8 mouse cellular contexts compared by ENCODE assay signal in genomic region chr2:172441176-172441575, GRCm38 (mm10). TPM values are rescaled to one million over a fixed set of nuclear protein-coding genes. Genes with fewer than 3 reads are reported as not detected.
DNase-seq lines count a peak whose midpoint lies in the region; ATAC-seq and TF ChIP-seq lines count a peak whose summit lies in the region.

No protein-coding gene starts in this region.

- H3K9ac ChIP-seq in forebrain, embryonic 16.5 days (replicated peaks; ENCODE audit: low read depth, low read length) = peak overlapping the region; percentile 61
- H3K9ac ChIP-seq in limb, embryonic 15.5 days = peak overlapping the region; percentile 50

- H3K4me3 ChIP-seq in cerebellum, adult 2 months (replicated peaks; ENCODE audit: insufficient read depth, low read depth, low read length) = peak overlapping the region; percentile 96
- H3K4me3 ChIP-seq in forebrain, embryonic 16.5 days (replicated peaks; ENCODE audit: low read length) = peak overlapping the region; percentile 64
- peak overlapping the region; percentile 76 for H3K4me3 ChIP-seq in limb, embryonic 15.5 days

- H3K27ac ChIP-seq in cerebellum, adult 2 months (ENCODE audit: insufficient read depth, low read length) = no peak overlapping the region
- H3K27ac ChIP-seq in forebrain, embryonic 16.5 days (ENCODE audit: low read length) = no peak overlapping the region
- no peak overlapping the region for H3K27ac ChIP-seq in limb, embryonic 15.5 days

- no peak for TF ChIP-seq POLR2A in cerebellum, adult 2 months (IDR thresholded peaks at IDR 0.05; ENCODE audit: borderline replicate concordance, insufficient read depth, low read length)

- 31% methylated on average over 6 of the region's 6 CpGs for WGBS in cerebellum, adult 2 months
- WGBS in forebrain, embryonic 16.5 days = 32% methylated on average over 6 of the region's 6 CpGs
- 34% methylated on average over 6 of the region's 6 CpGs for WGBS in limb, embryonic 15.5 days

- no peak for DNase-seq in cerebellum, adult 2 months
- DNase-seq in cerebellum, adult 8-10 months = no peak
- DNase-seq in R1 (ENCODE audit: low read depth, low spot score) = peak; percentile 44
- DNase-seq in naive thymus-derived CD4-positive, alpha-beta T cell, adult 2 months (ENCODE audit: low read depth) = peak; percentile 26
- no peak for DNase-seq in frontal cortex, postnatal 10 days (ENCODE audit: low spot score in 2 of 2)
- no peak for DNase-seq in urinary bladder, postnatal 36 days (ENCODE audit: low spot score in 2 of 2)

- peak overlapping the region; percentile 71 for H3K4me2 ChIP-seq in forebrain, embryonic 16.5 days (ENCODE audit: low read length)
- H3K4me2 ChIP-seq in limb, embryonic 15.5 days = peak overlapping the region; percentile 82

- peaks cover 5% of the 10 kb centered on the region; the same call in 1 of the 2 replicates for H3K36me3 ChIP-seq in forebrain, embryonic 16.5 days (ENCODE audit: control insufficient read depth, insufficient read depth)
- peaks cover 16% of the 10 kb centered on the region for H3K36me3 ChIP-seq in limb, embryonic 15.5 days

- H3K27me3 ChIP-seq in cerebellum, adult 2 months (ENCODE audit: control insufficient read depth, insufficient read depth, low read length) = no peaks in the 10 kb centered on the region
- no peaks in the 10 kb centered on the region for H3K27me3 ChIP-seq in forebrain, embryonic 16.5 days (replicated peaks; ENCODE audit: control insufficient read depth, insufficient read depth, low read length)
- H3K27me3 ChIP-seq in limb, embryonic 15.5 days = no peaks in the 10 kb centered on the region

- H3K9me3 ChIP-seq in forebrain, embryonic 16.5 days (ENCODE audit: control insufficient read depth, low read length) = no peaks in the 10 kb centered on the region
- no peaks in the 10 kb centered on the region for H3K9me3 ChIP-seq in limb, embryonic 15.5 days

- no peak for TF ChIP-seq CTCF in cerebellum, adult 2 months (IDR thresholded peaks at IDR 0.05; ENCODE audit: borderline replicate concordance, insufficient read depth, low read depth, low read length)

- ATAC-seq in forebrain, embryonic 16.5 days = no peak
- ATAC-seq in limb, embryonic 15.5 days (ENCODE audit: insufficient number of reproducible peaks, low FRiP score, low TSS enrichment, low read depth) = no peak

- H3K4me1 ChIP-seq in cerebellum, adult 2 months (ENCODE audit: control insufficient read depth, insufficient read depth, low read length) = peaks cover 5% of the 10 kb centered on the region; the same call in 1 of the 2 replicates
- H3K4me1 ChIP-seq in forebrain, embryonic 16.5 days (replicated peaks; ENCODE audit: control insufficient read depth, insufficient read depth, low read length) = peaks cover 23% of the 10 kb centered on the region
- H3K4me1 ChIP-seq in limb, embryonic 15.5 days = peaks cover 18% of the 10 kb centered on the region

RNA-seq across cellular contexts. Expression of gene Rtf2, which starts 0.8 kb away (rescaled TPM):
- polyA plus RNA-seq in cerebellum, adult 2 months (2012; rRNA removed) = 81.7 and 84.4 TPM in 2 replicates
- 108 and 112 TPM in 2 replicates for polyA plus RNA-seq in forebrain, embryonic 16.5 days (2015; fragmentation: Nextera tagmentation; extraction: Ambion mirVana)
- polyA plus RNA-seq in limb, embryonic 15.5 days (2015; fragmentation: Nextera tagmentation; extraction: Ambion mirVana) = 74.7 and 79.9 TPM in 2 replicates

RNA-seq across cellular contexts. Expression of gene Gcnt7, which starts 17.2 kb away (rescaled TPM):
- polyA plus RNA-seq in cerebellum, adult 2 months (2012; rRNA removed) = not detected in 2 replicates
- 2.2 and 2.8 TPM in 2 replicates for polyA plus RNA-seq in forebrain, embryonic 16.5 days (2015; fragmentation: Nextera tagmentation; extraction: Ambion mirVana)
- 1.5 and 1.7 TPM in 2 replicates for polyA plus RNA-seq in limb, embryonic 15.5 days (2015; fragmentation: Nextera tagmentation; extraction: Ambion mirVana)

RNA-seq across cellular contexts. Expression of gene Fam209, which starts 31.1 kb away (rescaled TPM):
- polyA plus RNA-seq in cerebellum, adult 2 months (2012; rRNA removed) = not detected in 2 replicates
- polyA plus RNA-seq in forebrain, embryonic 16.5 days (2015; fragmentation: Nextera tagmentation; extraction: Ambion mirVana) = 0.43 TPM in 1 of 2 replicates, not detected in the other
- polyA plus RNA-seq in limb, embryonic 15.5 days (2015; fragmentation: Nextera tagmentation; extraction: Ambion mirVana) = 0.22 and 0.45 TPM in 2 replicates

RNA-seq across cellular contexts. Expression of gene Cass4, which starts 47.6 kb away (rescaled TPM):
- 0.11 and 0.14 TPM in 2 replicates for polyA plus RNA-seq in cerebellum, adult 2 months (2012; rRNA removed)
- 0.13 and 0.19 TPM in 2 replicates for polyA plus RNA-seq in forebrain, embryonic 16.5 days (2015; fragmentation: Nextera tagmentation; extraction: Ambion mirVana)
- polyA plus RNA-seq in limb, embryonic 15.5 days (2015; fragmentation: Nextera tagmentation; extraction: Ambion mirVana) = 0.33 and 0.46 TPM in 2 replicates

Comparison
In these comparisons a context has a peak if more than half of its experiments do, and no peak if none do; other contexts are left out.
1. DNase-seq: peak in R1 (single experiment) and naive thymus-derived CD4-positive, alpha-beta T cell, adult 2 months (single experiment); none in cerebellum, adult 2 months (0 of 2), cerebellum, adult 8-10 months (single experiment), frontal cortex, postnatal 10 days (0 of 2) and urinary bladder, postnatal 36 days (0 of 2).
2. Peak in every context shown above with its lines, with median percentiles within 50 percentile points of each other: H3K4me3 ChIP-seq.